Mouse (Mus musculus): ENCODE results near the gene Pck2.

The Pck2 gene

GRCm38 (mm10) chr14:55540067-55540786, at the start of gene Pck2:
Gene Pck2, plus strand, starts transcription at chr14:55540266.
- DNase-seq (ENCODE audit: low spot score) = peak; percentile 49

- DNase-seq (ENCODE audit: low spot score) = no peak
Observed at GRCm38 (mm10) chr14:55490361-55491201, 49.5 kb upstream of the Pck2 start, which contains the start of gene Carmil3. Gene Carmil3, plus strand, starts transcription at chr14:55490651.

GRCm38 (mm10) chr14:55491291-55491833, 48.7 kb upstream of the Pck2 start:
- no peak for DNase-seq (ENCODE audit: low spot score)

- DNase-seq (ENCODE audit: low spot score) = no peak
Observed at GRCm38 (mm10) chr14:55492103-55492502, 48.0 kb upstream of the Pck2 start.

GRCm38 (mm10) chr14:55495509-55496240, 44.4 kb upstream of the Pck2 start:
- DNase-seq (ENCODE audit: low spot score) = no peak

GRCm38 (mm10) chr14:55496761-55497448, 43.2 kb upstream of the Pck2 start:
- no peak for DNase-seq (ENCODE audit: low spot score)

GRCm38 (mm10) chr14:55497449-55497821, 42.6 kb upstream of the Pck2 start:
- DNase-seq (ENCODE audit: low spot score) = peak; percentile 62

- no peak for DNase-seq (ENCODE audit: low spot score)
Observed at GRCm38 (mm10) chr14:55505612-55506011, 34.5 kb upstream of the Pck2 start.

GRCm38 (mm10) chr14:55507801-55508200, 32.3 kb upstream of the Pck2 start:
- DNase-seq (ENCODE audit: low spot score) = no peak

- DNase-seq (ENCODE audit: low spot score) = no peak
Observed at GRCm38 (mm10) chr14:55509540-55509939, 30.5 kb upstream of the Pck2 start.

GRCm38 (mm10) chr14:55510125-55510731, 29.8 kb upstream of the Pck2 start, which contains the start of gene Cpne6:
Gene Cpne6, plus strand, starts transcription at chr14:55510445.
- DNase-seq (ENCODE audit: low spot score) = no peak

- no peak for DNase-seq (ENCODE audit: low spot score)
Observed at GRCm38 (mm10) chr14:55511037-55511436, 29.0 kb upstream of the Pck2 start.

GRCm38 (mm10) chr14:55513927-55514326, 26.1 kb upstream of the Pck2 start:
- DNase-seq (ENCODE audit: low spot score) = no peak

GRCm38 (mm10) chr14:55515846-55516245, 24.2 kb upstream of the Pck2 start:
- DNase-seq (ENCODE audit: low spot score) = no peak

- DNase-seq (ENCODE audit: low spot score) = no peak
Observed at GRCm38 (mm10) chr14:55518897-55519296, 21.2 kb upstream of the Pck2 start.

GRCm38 (mm10) chr14:55519604-55520003, 20.5 kb upstream of the Pck2 start:
- no peak for DNase-seq (ENCODE audit: low spot score)

GRCm38 (mm10) chr14:55520451-55521361, 19.4 kb upstream of the Pck2 start:
- DNase-seq (ENCODE audit: low spot score) = no peak

- no peak for DNase-seq (ENCODE audit: low spot score)
Observed at GRCm38 (mm10) chr14:55524062-55524461, 16.0 kb upstream of the Pck2 start.

GRCm38 (mm10) chr14:55524785-55525184, 15.3 kb upstream of the Pck2 start, which contains the start of gene Nrl:
Gene Nrl, minus strand, starts transcription at chr14:55524981.
- no peak for DNase-seq (ENCODE audit: low spot score)

- DNase-seq (ENCODE audit: low spot score) = no peak
Observed at GRCm38 (mm10) chr14:55526674-55527073, 13.4 kb upstream of the Pck2 start.

All from urinary bladder, postnatal 10 days (tissue).